Mouse (Mus musculus): ENCODE data around the gene Kcnb1. TPM values are rescaled to one million over a fixed set of nuclear protein-coding genes. Genes with fewer than 3 reads are reported as not detected.
"Not testable (repeated sequence)": the region's sequence is repeated elsewhere in the genome, so short reads cannot be mapped to it uniquely, and the experiment has no call there.

Gene Kcnb1
- polyA plus RNA-seq, 1 experiment from 2014 or later, result 1.1 TPM

DNA sequence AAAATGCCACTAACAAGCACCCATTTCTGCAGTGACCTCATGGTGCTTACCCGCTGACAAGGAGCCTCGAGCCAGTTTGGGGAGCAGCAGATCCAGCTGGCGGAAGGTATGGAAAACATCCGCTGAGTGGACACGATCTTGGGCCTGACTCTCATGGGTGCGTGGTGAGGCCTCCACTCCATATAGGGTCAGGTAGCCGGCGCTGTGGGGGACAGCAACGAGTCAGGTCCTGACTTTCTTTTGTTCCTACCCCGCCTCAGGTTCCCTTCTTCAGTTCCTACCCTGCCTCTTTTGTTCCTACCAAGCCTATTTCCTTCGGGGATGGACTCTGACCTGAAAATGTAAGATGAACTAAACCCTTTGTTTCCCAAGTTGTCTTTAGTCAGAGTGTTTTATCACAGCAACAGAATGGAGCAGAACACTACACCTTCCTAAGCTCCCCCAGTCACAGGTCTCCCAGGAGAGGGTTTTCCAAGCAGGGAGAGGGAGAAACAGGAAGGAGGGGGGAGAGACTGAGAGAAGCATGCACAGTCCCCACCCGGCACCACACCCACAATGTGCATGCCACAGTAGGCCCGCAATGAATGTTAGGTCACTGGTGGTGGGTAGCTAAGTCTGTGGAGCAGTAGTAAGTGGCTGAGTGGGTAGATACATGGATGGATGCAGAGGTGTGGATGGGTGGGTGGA is 31.3 kb upstream of the Kcnb1 start:
- ATAC-seq, result no peak

DNA sequence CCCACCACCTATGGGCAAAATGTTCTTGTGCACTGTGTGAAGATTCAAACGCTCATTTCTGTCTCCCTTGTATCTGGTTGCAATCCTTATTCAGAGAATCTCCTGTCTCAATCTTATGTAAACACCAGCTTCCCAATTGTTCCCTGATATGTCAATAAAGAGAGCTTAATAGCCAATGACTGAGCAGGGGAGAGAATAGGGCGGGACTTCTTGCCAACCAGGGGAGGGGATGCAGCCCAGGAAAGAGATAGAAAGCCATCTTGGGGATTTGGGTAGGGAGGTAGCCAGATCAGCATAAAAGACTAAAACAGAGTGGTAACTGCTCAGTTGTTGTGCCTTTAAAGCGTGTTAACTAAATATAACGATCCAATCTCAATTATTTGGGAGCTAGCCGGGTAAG is 30.8 kb upstream of the Kcnb1 start:
- Histone ChIP-seq H3K9me3 (no peaks in the 10 kb centered on the region), H3K4me1 (replicated peaks) (no peaks in the 10 kb centered on the region), H3K27ac (no peak overlapping the region), H3K4me2 (replicated peaks) (no peak overlapping the region), H3K9ac (no peak overlapping the region), H3K27me3 (replicated peaks) (no peaks in the 10 kb centered on the region), H3K4me3 (replicated peaks) (no peak overlapping the region), H3K36me3 (no peaks in the 10 kb centered on the region)
- no peak for ATAC-seq
- WGBS, result 80% methylated on average over 5 of the region's 5 CpGs

More for the DNA sequence above, 31.3 kb upstream of the Kcnb1 start:
- Histone ChIP-seq H3K4me1 (replicated peaks) (no peaks in the 10 kb centered on the region), H3K9ac (no peak overlapping the region), H3K4me3 (replicated peaks) (no peak overlapping the region), H3K27me3 (replicated peaks) (no peaks in the 10 kb centered on the region), H3K27ac (no peak overlapping the region), H3K4me2 (replicated peaks) (no peak overlapping the region), H3K9me3 (no peaks in the 10 kb centered on the region), H3K36me3 (no peaks in the 10 kb centered on the region)
- WGBS, result 76% methylated on average over 13 of the region's 13 CpGs

DNA sequence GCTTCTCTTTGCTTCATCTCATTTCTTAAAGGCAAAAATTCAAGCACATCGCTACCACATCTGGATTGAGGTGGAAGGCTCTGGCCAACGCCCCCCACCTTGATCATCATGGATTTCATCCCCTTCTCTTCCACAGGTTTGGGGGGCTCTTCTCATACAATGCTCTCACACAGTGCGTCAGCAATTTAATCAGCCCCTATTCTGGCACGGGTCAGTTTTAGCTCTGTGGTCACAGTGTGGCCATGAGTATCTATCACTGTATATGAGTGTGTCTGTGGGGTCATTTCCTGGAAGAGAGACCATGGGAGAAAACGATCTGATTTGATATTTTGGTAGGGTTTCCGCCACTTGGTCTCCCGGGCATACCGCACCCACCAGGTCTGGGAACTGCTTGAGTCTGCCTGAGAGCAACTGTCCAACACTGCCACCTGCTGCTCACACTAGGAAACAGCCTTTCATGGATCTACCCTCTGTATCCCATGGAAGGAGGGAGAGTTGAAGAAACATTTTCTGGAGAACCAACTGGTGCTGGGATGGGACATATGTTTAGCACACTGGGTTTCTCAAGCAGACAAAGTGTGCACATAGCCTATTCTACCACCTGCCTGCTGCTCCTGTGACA is 29.3 kb upstream of the Kcnb1 start:
- ATAC-seq, result peak; percentile 82
- Histone ChIP-seq H3K36me3 (no peaks in the 10 kb centered on the region), H3K9ac (no peak overlapping the region), H3K27me3 (replicated peaks) (no peaks in the 10 kb centered on the region), H3K27ac (no peak overlapping the region), H3K4me2 (replicated peaks) (no peak overlapping the region), H3K4me3 (replicated peaks) (no peak overlapping the region), H3K9me3 (no peaks in the 10 kb centered on the region), H3K4me1 (replicated peaks) (no peaks in the 10 kb centered on the region)
- WGBS, result 40% methylated on average over 8 of the region's 8 CpGs

DNA sequence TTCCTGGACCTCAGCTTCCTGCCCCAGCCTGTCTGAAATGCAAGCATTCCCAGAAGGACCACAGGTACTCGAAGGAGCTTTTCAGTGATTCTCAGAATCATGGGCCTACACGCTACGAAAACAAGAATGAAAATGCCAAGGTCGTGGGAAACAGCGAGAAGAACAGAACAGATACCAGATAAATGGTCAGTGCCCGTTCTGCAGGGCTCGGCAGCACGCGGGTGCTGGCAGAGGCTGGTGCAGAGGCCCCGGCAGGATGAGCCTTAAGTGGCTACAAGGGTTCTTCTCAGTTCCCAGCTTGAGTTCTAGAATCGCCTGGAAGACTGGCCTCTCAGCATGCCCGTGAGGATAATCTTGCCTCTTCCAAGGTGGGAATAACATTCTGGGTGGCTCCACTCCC is 23.7 kb upstream of the Kcnb1 start:
- Histone ChIP-seq H3K9me3 (no peaks in the 10 kb centered on the region), H3K4me1 (replicated peaks) (no peaks in the 10 kb centered on the region), H3K4me2 (replicated peaks) (no peak overlapping the region), H3K9ac (no peak overlapping the region), H3K36me3 (no peaks in the 10 kb centered on the region), H3K27me3 (replicated peaks) (no peaks in the 10 kb centered on the region), H3K27ac (no peak overlapping the region), H3K4me3 (replicated peaks) (no peak overlapping the region)
- 92% methylated on average over 12 of the region's 12 CpGs for WGBS
- ATAC-seq, result no peak

DNA sequence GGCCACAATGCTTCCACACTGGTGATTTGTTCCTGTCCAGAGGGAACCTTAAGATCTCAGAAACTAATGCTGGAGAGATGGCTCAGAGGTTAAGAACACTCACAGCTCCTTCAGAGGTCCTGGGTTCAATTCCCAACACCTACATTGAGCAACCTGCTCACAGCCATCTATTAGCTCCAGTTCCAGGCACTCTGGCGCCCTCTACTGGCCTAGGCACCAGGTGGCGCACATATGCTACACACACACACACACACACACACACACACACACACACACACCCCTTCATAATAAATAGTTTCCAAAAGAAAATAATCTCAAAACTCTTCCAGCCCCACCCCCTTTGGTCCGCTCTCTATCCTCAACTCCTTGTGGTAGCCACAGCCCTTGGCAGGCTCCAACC is 23.1 kb upstream of the Kcnb1 start:
- Histone ChIP-seq H3K4me2 (replicated peaks) (no peak overlapping the region), H3K36me3 (no peaks in the 10 kb centered on the region), H3K27me3 (replicated peaks) (no peaks in the 10 kb centered on the region), H3K4me3 (replicated peaks) (no peak overlapping the region), H3K27ac (no peak overlapping the region), H3K9me3 (no peaks in the 10 kb centered on the region), H3K9ac (no peak overlapping the region), H3K4me1 (replicated peaks) (no peaks in the 10 kb centered on the region)
- ATAC-seq, result no peak
- WGBS, result 90% methylated on average over 3 of the region's 3 CpGs

DNA sequence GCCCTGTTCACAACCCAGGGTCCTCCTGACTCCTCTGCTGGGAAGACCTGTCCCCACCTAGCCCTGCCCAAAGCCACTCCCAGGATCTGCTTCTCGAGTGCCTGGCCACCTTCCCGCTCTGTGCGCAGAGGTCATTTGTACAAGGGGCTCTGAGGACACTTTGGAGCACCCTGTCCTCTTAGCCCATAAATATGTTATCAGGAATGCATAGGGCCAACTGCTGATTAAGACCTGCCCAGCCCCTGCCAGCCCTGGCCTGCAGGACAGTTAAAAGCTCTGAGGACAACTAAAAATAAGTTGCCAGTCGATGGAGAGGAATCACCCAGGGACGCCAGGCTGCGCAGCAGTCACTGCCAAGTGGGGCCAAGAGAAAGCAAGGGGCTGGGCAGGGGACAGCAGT is 22.6 kb upstream of the Kcnb1 start:
- no peaks in the 10 kb centered on the region for H3K9me3 ChIP-seq
- no peaks in the 10 kb centered on the region for H3K4me1 ChIP-seq (replicated peaks)
- ATAC-seq, result no peak
- no peaks in the 10 kb centered on the region for H3K27me3 ChIP-seq (replicated peaks)
- 90% methylated on average over 6 of the region's 6 CpGs for WGBS
- H3K4me3 ChIP-seq (replicated peaks), result no peak overlapping the region
- H3K4me2 ChIP-seq (replicated peaks), result no peak overlapping the region
- H3K9ac ChIP-seq, result no peak overlapping the region
- no peaks in the 10 kb centered on the region for H3K36me3 ChIP-seq
- no peak overlapping the region for H3K27ac ChIP-seq

DNA sequence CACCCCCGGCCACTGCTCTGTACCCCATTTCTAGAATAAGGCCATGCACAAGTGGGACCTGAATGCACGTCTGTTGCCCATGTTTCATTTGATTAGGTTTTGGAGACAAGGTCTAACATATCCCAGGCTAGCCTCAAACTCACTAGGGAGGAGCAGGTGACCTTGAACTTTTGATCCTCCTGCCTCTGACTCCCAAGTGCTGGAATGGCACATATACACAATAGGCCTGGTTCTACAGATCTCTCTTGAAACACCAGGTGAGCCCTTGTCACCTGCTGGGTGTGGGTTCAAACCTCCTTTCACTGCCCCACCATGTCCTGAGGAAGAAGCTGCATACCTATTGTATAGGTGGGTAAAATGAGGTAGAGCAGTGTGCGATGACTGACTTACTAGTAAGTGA is 22.1 kb upstream of the Kcnb1 start:
- H3K9ac ChIP-seq, result no peak overlapping the region

DNA sequence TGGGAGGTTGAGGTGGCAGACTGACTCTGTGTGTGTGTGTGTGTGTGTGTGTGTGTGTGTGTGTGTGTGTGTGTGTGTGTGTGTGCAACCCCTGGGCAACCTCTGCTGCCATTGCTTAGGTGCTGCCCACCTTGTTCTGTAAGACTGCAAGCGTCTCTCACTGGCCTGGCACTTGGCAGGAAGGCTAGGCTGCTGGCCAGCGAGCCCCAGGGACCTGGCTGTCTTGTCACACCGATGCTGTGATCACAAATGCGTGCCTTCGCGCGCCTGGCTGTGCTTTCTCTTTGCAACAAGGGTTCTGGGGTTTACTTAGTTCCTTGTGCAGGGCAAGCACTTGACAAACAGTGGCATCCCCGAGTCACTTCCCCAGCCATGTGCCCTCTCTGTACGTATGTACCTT is 19.9 kb upstream of the Kcnb1 start:
- ATAC-seq, result no peak
- Histone ChIP-seq H3K4me3 (replicated peaks) (no peak overlapping the region), H3K27ac (no peak overlapping the region), H3K36me3 (no peaks in the 10 kb centered on the region), H3K4me1 (replicated peaks) (no peaks in the 10 kb centered on the region), H3K4me2 (replicated peaks) (no peak overlapping the region), H3K27me3 (replicated peaks) (no peaks in the 10 kb centered on the region), H3K9me3 (no peaks in the 10 kb centered on the region), H3K9ac (no peak overlapping the region)
- WGBS, result 66% methylated on average over 9 of the region's 9 CpGs

More for the DNA sequence above, 22.1 kb upstream of the Kcnb1 start:
- H3K36me3 ChIP-seq, result no peaks in the 10 kb centered on the region
- no peaks in the 10 kb centered on the region for H3K27me3 ChIP-seq (replicated peaks)
- H3K4me1 ChIP-seq (replicated peaks), result no peaks in the 10 kb centered on the region
- no peaks in the 10 kb centered on the region for H3K9me3 ChIP-seq
- no peak for ATAC-seq
- H3K4me2 ChIP-seq (replicated peaks), result no peak overlapping the region
- 91% methylated on average over 3 of the region's 3 CpGs for WGBS
- H3K4me3 ChIP-seq (replicated peaks), result no peak overlapping the region
- no peak overlapping the region for H3K27ac ChIP-seq

DNA sequence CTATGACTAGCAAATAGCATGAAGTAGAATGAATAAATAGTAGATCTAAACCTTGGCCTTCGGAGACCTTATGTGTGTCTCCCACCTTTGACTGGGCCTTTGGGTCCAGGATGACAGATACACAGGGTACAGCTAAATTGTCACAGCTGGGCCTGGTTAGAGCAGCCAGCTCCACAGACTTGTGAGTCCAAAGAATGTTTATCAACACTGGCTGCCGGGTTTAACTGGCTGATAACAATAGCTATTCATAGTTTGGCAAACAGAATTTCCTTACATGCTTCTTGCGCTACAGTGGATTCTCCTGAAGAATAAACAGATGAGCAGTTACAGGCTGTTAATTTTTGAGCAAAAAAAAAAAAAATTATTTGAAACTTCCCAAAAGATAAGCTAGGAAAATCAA is 19.0 kb upstream of the Kcnb1 start:
- H3K27me3 ChIP-seq (replicated peaks), result no peaks in the 10 kb centered on the region

DNA sequence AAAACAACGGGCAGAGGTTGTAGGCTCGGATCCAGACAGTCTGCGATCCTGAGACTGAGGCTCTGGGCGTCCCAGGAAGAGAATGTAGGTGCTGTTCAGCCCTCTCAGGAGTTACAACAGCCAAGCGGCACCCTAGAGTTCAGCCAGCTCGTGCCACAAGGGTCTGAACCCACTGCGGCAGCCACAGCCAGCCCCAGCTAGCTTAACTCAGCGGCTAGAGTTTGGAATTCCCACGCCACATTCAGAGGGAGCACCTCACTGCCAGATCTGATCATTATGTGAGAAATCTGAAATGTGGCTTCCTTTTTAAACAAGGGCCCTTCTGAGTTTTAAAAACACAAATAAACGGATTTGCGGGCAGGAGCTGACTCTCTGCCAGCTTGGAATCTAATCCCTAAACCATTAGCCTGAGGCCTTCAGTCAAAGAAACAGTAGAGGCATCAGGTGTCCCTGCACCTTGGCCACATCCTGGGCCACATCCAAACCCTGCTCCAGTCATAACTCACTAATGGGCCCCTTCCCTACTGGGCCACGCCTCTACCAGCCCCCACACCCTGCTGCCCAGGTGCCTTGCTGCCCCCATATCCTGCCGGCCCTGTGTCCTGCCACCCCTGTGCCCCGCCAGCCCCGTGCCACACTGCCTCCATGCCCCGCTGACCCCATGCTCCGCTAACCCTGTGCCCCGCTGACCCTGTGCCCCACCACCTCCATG is 16.1 kb upstream of the Kcnb1 start:
- WGBS, result 91% methylated on average over 18 of the region's 18 CpGs
- no peaks in the 10 kb centered on the region for H3K27me3 ChIP-seq (replicated peaks)
- H3K4me1 ChIP-seq (replicated peaks), result no peaks in the 10 kb centered on the region
- ATAC-seq, result no peak
- no peaks in the 10 kb centered on the region for H3K36me3 ChIP-seq
- no peak overlapping the region for H3K27ac ChIP-seq
- H3K9ac ChIP-seq, result no peak overlapping the region
- no peaks in the 10 kb centered on the region for H3K9me3 ChIP-seq
- H3K4me3 ChIP-seq (replicated peaks), result no peak overlapping the region
- no peak overlapping the region for H3K4me2 ChIP-seq (replicated peaks)

More for the DNA sequence above, 19.0 kb upstream of the Kcnb1 start:
- Histone ChIP-seq H3K4me3 (replicated peaks) (no peak overlapping the region), H3K36me3 (no peaks in the 10 kb centered on the region), H3K27ac (no peak overlapping the region), H3K9me3 (no peaks in the 10 kb centered on the region), H3K4me1 (replicated peaks) (no peaks in the 10 kb centered on the region), H3K4me2 (replicated peaks) (no peak overlapping the region), H3K9ac (no peak overlapping the region)
- ATAC-seq, result no peak
- 57% methylated on average over 3 of the region's 3 CpGs for WGBS

DNA sequence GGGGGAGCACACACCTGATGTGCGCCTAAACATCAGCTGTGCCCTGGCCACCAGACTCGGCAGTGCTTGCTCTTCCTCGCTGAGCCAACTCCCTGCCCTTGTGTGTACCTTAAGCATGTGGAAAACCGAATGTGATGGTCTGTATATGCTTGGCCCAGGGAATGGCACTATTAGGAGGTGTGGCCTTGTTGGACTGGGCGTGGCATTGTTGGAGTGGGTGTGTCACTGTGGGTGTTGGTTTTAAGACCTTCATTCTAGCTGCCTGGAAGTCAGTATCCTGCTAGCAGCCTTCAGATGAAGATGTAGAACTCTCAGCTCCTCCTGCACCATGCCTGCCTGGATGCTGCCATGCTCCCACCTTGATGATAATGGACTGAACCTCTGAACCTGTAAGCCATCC is 14.7 kb upstream of the Kcnb1 start:
- H3K9ac ChIP-seq; H3K4me1 ChIP-seq (replicated peaks); H3K4me3 ChIP-seq (replicated peaks); H3K4me2 ChIP-seq (replicated peaks); H3K27me3 ChIP-seq (replicated peaks); H3K36me3 ChIP-seq; ATAC-seq; H3K9me3 ChIP-seq; H3K27ac ChIP-seq: not testable (repeated sequence)
- 82% methylated on average over 5 of the region's 5 CpGs for WGBS

DNA sequence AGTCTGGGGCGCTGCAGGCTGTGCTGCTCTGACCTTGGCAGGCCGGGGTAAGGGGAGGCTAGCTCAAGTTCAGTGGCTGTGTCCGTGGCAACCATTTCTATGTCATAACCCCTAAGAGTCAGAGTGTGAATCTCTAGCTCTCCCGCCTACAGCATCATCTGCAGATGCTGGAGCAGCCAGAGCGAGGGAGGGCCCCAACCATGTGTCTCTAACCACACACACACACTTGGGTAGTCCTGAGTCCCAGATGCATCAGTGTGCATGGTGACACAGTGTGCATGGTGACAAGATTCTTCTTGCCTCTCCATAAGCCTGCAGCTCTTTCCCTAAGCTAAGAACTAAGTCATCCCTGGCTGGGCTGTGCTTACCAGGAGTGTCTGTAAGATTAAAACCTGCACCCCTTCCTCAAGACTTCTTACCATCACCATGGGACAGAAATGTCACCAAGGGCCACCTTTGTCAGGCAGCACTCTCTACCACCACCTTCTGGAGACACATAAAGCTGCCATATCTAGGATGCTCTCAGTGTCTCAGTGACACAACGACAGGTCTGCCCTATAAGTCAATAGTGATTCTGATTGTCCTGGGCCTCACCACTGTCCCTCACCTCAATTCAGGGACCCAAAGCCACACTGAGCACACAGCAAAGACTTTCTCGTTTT is 13.7 kb upstream of the Kcnb1 start:
- no peak overlapping the region for H3K4me2 ChIP-seq (replicated peaks)
- no peak overlapping the region for H3K27ac ChIP-seq
- no peaks in the 10 kb centered on the region for H3K36me3 ChIP-seq
- no peaks in the 10 kb centered on the region for H3K4me1 ChIP-seq (replicated peaks)
- H3K9me3 ChIP-seq, result no peaks in the 10 kb centered on the region
- no peaks in the 10 kb centered on the region for H3K27me3 ChIP-seq (replicated peaks)
- H3K4me3 ChIP-seq (replicated peaks), result no peak overlapping the region
- no peak overlapping the region for H3K9ac ChIP-seq
- ATAC-seq, result no peak
- 79% methylated on average over 7 of the region's 7 CpGs for WGBS
